13 mouse cellular contexts compared by ENCODE assay signal in the genomic region with DNA sequence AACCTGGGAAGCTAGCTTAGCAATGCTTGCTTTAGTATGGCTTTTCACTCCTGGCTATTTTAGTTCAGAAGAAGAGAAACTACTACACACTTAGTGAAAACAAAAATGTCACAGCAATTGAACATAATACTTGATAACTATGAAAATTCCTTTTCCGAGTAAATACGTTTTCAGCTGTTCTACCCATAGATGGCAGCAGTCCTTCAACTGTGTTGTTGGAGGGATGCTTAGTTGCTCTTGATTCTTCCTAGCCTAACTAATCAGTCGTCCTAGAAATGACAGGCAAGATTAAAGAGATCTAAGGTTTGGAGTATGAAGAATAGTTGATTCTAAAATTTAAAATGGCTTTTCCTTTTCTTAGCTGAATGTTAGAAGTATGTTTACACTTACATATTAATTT.
A peak's percentile ranks its signal among the peaks of the same experiment; 100 is the strongest.
DNase-seq lines count a peak whose midpoint lies in the region; ATAC-seq and TF ChIP-seq lines count a peak whose summit lies in the region.
"Had no signal": no experiment of that assay in that cellular context is flagged by ENCODE, and none has a peak within 500 bp of the region (broad histone marks: within the 10 kb centered on the region; RNA-seq: fewer than 3 reads in every experiment).

No protein-coding gene starts in this region.

- H3K4me3 ChIP-seq in liver, embryonic 14.5 days (ENCODE audit: insufficient read depth in 1 of 2, low read depth in 2 of 2, low read length in 2 of 2), result no peak overlapping the region
- H3K4me3 ChIP-seq in liver, embryonic 12.5 days, result no peak overlapping the region
- H3K4me3 ChIP-seq in kidney, adult 2 months (ENCODE audit: insufficient read depth, low read depth, low read length), result no peak overlapping the region
- H3K4me3 ChIP-seq: limb, embryonic 15.5 days had no signal

- H3K36me3 ChIP-seq in liver, embryonic 14.5 days (replicated peaks; ENCODE audit: control insufficient read depth, insufficient read depth, low read depth), result peaks cover 37% of the 10 kb centered on the region
- H3K36me3 ChIP-seq in liver, embryonic 12.5 days, result peaks cover 61% of the 10 kb centered on the region
- no peaks in the 10 kb centered on the region for H3K36me3 ChIP-seq in kidney, adult 2 months (ENCODE audit: control insufficient read depth, insufficient read depth, low read length)

- H3K27ac ChIP-seq in liver, embryonic 14.5 days, result no peak overlapping the region
- H3K27ac ChIP-seq in liver, embryonic 12.5 days, result no peak overlapping the region
- no peak overlapping the region for H3K27ac ChIP-seq in kidney, adult 2 months (ENCODE audit: insufficient read depth, low read depth, low read length)
- H3K27ac ChIP-seq: hindbrain, embryonic 14.5 days; limb, embryonic 15.5 days; macrophage had no signal

- peak; percentile 29 to 33 for DNase-seq in cerebellum, postnatal 14 days
- no peak for DNase-seq in cerebellum, postnatal 4 days (ENCODE audit: low spot score in 2 of 2)
- no peak for DNase-seq in liver, embryonic 14.5 days (ENCODE audit: low read depth in 3 of 3, low spot score in 3 of 3)
- peak; percentile 19 for DNase-seq in ES-CJ7 (ENCODE audit: low read depth, low spot score)
- peak; percentile 33 for DNase-seq in retina, embryonic 14.5 days (ENCODE audit: low spot score)
- no peak for DNase-seq in thymus, postnatal 36 days
- no peak for DNase-seq in kidney, adult 2 months
- DNase-seq: gastrocnemius, postnatal 14 days; kidney, postnatal 10 days had no signal

- no peak for TF ChIP-seq EP300 in liver, embryonic 14.5 days (IDR thresholded peaks at IDR 0.05; ENCODE audit: low read depth)

- H3K27me3 ChIP-seq in liver, embryonic 14.5 days (ENCODE audit: control insufficient read depth, insufficient read depth, low read length), result no peaks in the 10 kb centered on the region
- H3K27me3 ChIP-seq in liver, embryonic 12.5 days (replicated peaks), result no peaks in the 10 kb centered on the region
- no peaks in the 10 kb centered on the region for H3K27me3 ChIP-seq in kidney, adult 2 months (replicated peaks; ENCODE audit: control insufficient read depth, insufficient read depth, low read length)
- H3K27me3 ChIP-seq: limb, embryonic 15.5 days had no signal

- TF ChIP-seq CTCF in liver, embryonic 14.5 days (IDR thresholded peaks at IDR 0.05; ENCODE audit: low read depth), result peak; percentile 35; the same call in 1 of the 2 replicates
- no peak for TF ChIP-seq CTCF in kidney, adult 2 months (conservative IDR thresholded peaks at IDR 0.05; ENCODE audit: insufficient read depth, insufficient read length, low read depth, low read length)

- peaks cover 0 to 2% of the 10 kb centered on the region in 2 experiments; a peak in 1 of 4 replicates for H3K4me1 ChIP-seq in liver, embryonic 14.5 days (replicated peaks; ENCODE audit: control insufficient read depth in 2 of 2, insufficient read depth in 2 of 2, low read length in 1 of 2)
- H3K4me1 ChIP-seq in liver, embryonic 12.5 days, result peaks cover 27% of the 10 kb centered on the region
- no peaks in the 10 kb centered on the region for H3K4me1 ChIP-seq in kidney, adult 2 months (ENCODE audit: control insufficient read depth, insufficient read depth, low read length)
- H3K4me1 ChIP-seq: limb, embryonic 15.5 days had no signal

- H3K9ac ChIP-seq in liver, embryonic 14.5 days (replicated peaks), result no peak overlapping the region
- H3K9ac ChIP-seq in liver, embryonic 12.5 days, result no peak overlapping the region
- H3K9ac ChIP-seq: hindbrain, embryonic 14.5 days; limb, embryonic 15.5 days had no signal

- H3K4me2 ChIP-seq in liver, embryonic 14.5 days (ENCODE audit: low read depth), result no peak overlapping the region
- no peak overlapping the region for H3K4me2 ChIP-seq in liver, embryonic 12.5 days
- H3K4me2 ChIP-seq: hindbrain, embryonic 14.5 days; limb, embryonic 15.5 days had no signal

- 52% methylated on average over 3 of the region's 3 CpGs for WGBS in liver, embryonic 14.5 days (ENCODE audit: insufficient replicate concordance)
- WGBS in liver, embryonic 12.5 days (ENCODE audit: insufficient replicate concordance), result 52% methylated on average over 3 of the region's 3 CpGs
- WGBS in kidney, adult 2 months, result 53% methylated on average over 3 of the region's 3 CpGs

- no peak for ATAC-seq in liver, embryonic 14.5 days (ENCODE audit: insufficient read depth)
- no peak for ATAC-seq in liver, embryonic 12.5 days

- no peaks in the 10 kb centered on the region for H3K9me3 ChIP-seq in liver, embryonic 14.5 days (ENCODE audit: control insufficient read depth, low read length)
- H3K9me3 ChIP-seq in liver, embryonic 12.5 days (replicated peaks), result no peaks in the 10 kb centered on the region
- H3K9me3 ChIP-seq: limb, embryonic 15.5 days had no signal

- TF ChIP-seq POLR2A in kidney, adult 2 months (IDR thresholded peaks at IDR 0.05; ENCODE audit: low read depth, low read length), result no peak

Comparison
In these comparisons a context has a peak if more than half of its experiments do, and no peak if none do; other contexts are left out.
1. DNase-seq: peak in cerebellum, postnatal 14 days (2 of 2), ES-CJ7 (single experiment) and retina, embryonic 14.5 days (single experiment); none in cerebellum, postnatal 4 days (0 of 2), liver, embryonic 14.5 days (0 of 3), thymus, postnatal 36 days (0 of 2) and kidney, adult 2 months (single experiment).